Mouse (Mus musculus): ENCODE data around the gene Gga3. TPM values are rescaled to one million over a fixed set of nuclear protein-coding genes. Genes with fewer than 3 reads are reported as not detected.

Gga3 gene
- polyA plus RNA-seq, 1 experiment from 2014 or later = 17.9 TPM

DNA sequence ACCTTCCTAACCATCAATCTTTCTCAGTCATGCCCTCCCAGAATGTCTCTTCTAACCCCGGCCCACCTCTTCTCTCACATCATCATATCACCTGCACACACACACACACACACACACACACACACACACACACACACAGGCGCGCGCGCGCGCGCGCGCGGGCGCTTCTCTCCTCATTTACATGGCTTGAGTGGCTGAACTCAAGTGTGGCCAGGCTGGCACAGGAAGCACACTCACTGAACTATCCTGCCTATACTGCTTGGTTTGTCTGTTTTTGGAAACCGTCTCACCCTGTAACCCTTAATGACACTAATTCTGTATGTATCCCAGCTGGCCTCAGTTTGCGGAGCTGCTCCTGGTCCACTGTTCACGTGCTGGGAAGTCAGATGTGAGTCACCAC is 3.1 kb downstream of the Gga3 start:
- no peak overlapping the region for H3K9ac ChIP-seq (ENCODE audit: low read depth, low read length)
- H3K4me3 ChIP-seq (ENCODE audit: low read depth, low read length) = no peak overlapping the region
- no peak for ATAC-seq (replicated peaks; ENCODE audit: insufficient number of reproducible peaks, low FRiP score, low TSS enrichment)
- 87% methylated on average over 15 of the region's 15 CpGs for WGBS (ENCODE audit: insufficient replicate concordance)
- no peaks in the 10 kb centered on the region for H3K9me3 ChIP-seq (replicated peaks; ENCODE audit: control insufficient read depth, low read length)
- peaks cover 32% of the 10 kb centered on the region for H3K4me1 ChIP-seq (ENCODE audit: control insufficient read depth, insufficient read depth, low read length)
- no peak overlapping the region for H3K27ac ChIP-seq (ENCODE audit: low read depth, low read length)
- H3K36me3 ChIP-seq (ENCODE audit: control insufficient read depth, insufficient read depth, low read length) = peaks cover 8% of the 10 kb centered on the region
- H3K4me2 ChIP-seq = no peak overlapping the region
- H3K27me3 ChIP-seq (ENCODE audit: control insufficient read depth, insufficient read depth, low read length) = no peaks in the 10 kb centered on the region

DNA sequence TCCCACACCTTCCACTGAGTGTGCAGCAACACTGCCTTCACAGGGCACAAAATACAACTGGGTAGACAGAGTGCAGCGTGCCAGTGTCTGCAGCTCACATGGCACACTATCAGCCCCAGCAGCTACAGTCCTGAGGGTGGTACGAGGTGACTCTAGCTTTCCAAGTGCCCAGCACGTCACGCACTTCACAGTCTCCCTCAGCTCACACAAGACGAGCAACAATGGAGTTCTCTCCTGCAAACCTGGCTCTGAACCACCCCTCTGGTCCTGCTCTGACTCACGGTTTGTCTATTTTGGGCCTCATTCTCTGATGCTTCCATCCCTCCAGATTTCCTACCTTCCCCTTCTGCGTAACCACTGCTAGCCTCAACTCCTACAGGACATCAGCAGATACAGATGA is 4.1 kb downstream of the Gga3 start:
- Histone ChIP-seq H3K27ac (ENCODE audit: low read depth, low read length) (no peak overlapping the region), H3K27me3 (ENCODE audit: control insufficient read depth, insufficient read depth, low read length) (no peaks in the 10 kb centered on the region), H3K36me3 (ENCODE audit: control insufficient read depth, insufficient read depth, low read length) (peaks cover 8% of the 10 kb centered on the region; the same call in 1 of the 2 replicates), H3K4me2 (no peak overlapping the region), H3K4me1 (ENCODE audit: control insufficient read depth, insufficient read depth, low read length) (peaks cover 25% of the 10 kb centered on the region), H3K9ac (ENCODE audit: low read depth, low read length) (no peak overlapping the region), H3K9me3 (replicated peaks; ENCODE audit: control insufficient read depth, low read length) (no peaks in the 10 kb centered on the region), H3K4me3 (ENCODE audit: low read depth, low read length) (no peak overlapping the region)
- 84% methylated on average over 7 of the region's 7 CpGs for WGBS (ENCODE audit: insufficient replicate concordance)
- no peak for ATAC-seq (replicated peaks; ENCODE audit: insufficient number of reproducible peaks, low FRiP score, low TSS enrichment)

DNA sequence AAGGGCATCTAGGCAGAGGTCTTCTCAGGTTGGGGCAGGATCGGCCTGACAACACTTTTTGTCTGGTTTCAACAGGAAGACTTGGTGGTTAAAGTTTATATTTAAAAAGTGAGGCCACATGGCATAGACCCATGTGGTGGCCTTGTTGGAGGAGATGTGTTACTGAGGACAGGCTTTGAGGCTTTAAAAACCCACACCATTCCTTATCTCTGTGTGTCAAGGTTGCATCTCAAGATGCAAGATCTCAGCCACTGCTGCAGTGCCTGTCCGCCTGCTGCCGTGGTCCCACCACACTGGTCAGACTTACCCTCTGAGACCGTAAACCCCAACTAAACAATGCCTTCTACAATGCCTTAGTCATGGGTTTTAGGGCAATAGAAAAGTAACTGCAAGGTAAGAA is 5.5 kb downstream of the Gga3 start:
- Histone ChIP-seq H3K4me2 (no peak overlapping the region), H3K9ac (ENCODE audit: low read depth, low read length) (no peak overlapping the region), H3K27ac (ENCODE audit: low read depth, low read length) (no peak overlapping the region), H3K4me3 (ENCODE audit: low read depth, low read length) (no peak overlapping the region), H3K36me3 (ENCODE audit: control insufficient read depth, insufficient read depth, low read length) (peaks cover 20% of the 10 kb centered on the region), H3K4me1 (ENCODE audit: control insufficient read depth, insufficient read depth, low read length) (peaks cover 23% of the 10 kb centered on the region), H3K27me3 (ENCODE audit: control insufficient read depth, insufficient read depth, low read length) (no peaks in the 10 kb centered on the region), H3K9me3 (replicated peaks; ENCODE audit: control insufficient read depth, low read length) (no peaks in the 10 kb centered on the region)
- WGBS (ENCODE audit: insufficient replicate concordance) = 93% methylated on average over 4 of the region's 4 CpGs
- no peak for ATAC-seq (replicated peaks; ENCODE audit: insufficient number of reproducible peaks, low FRiP score, low TSS enrichment)

DNA sequence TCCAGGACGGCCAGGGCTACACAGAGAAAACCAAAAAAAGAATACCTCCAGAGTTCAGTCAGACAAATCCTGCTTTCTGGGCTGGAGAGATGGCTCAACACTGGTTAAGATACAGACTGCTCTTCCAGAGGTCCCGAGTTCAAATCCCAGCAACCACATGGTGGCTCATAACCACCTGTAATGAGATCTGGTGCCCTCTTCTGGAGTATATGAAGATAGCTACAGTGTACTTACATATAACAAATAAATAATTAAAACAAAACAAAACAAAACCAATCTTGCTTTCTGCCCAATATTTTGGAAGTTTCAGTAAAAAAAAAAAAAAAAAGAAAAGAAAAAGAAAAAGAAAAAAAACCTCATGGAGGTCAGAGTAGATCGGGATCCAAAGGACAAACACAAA is 8.6 kb downstream of the Gga3 start:
- ATAC-seq (replicated peaks; ENCODE audit: insufficient number of reproducible peaks, low FRiP score, low TSS enrichment) = no peak
- 95% methylated on average over 3 of the region's 3 CpGs for WGBS (ENCODE audit: insufficient replicate concordance)

DNA sequence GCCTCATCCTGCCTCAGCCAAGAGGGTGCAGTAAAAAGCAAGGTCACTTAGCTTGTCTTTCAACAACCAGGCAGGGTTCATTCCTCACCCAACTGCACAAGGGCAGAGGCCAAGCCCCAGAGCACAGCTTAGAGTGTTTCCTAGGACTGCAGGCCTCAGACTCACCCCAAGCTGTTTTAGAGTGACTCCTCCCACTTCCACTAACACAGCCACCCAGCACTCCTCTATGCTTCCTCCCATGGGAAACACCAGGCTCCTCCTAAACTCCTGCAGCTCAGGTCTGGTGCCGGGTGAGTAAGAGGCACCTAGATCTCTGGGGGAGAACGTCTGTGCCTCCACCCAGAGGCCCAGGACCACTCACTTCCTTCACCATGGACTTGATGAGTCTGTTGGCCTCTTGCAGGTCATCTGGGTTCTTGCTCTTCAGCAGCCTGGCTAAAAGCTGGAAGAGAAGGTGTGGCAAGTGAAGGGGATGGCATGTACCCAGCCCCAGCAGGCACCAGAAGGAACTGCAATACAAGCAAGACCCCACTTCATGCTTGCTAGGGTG is 13.2 kb downstream of the Gga3 start:
- WGBS (ENCODE audit: insufficient replicate concordance) = 78% methylated on average over 2 of the region's 2 CpGs
- H3K4me3 ChIP-seq (ENCODE audit: low read depth, low read length) = no peak overlapping the region

More for the DNA sequence above, 8.6 kb downstream of the Gga3 start:
- Histone ChIP-seq H3K9ac (ENCODE audit: low read depth, low read length) (no peak overlapping the region), H3K36me3 (ENCODE audit: control insufficient read depth, insufficient read depth, low read length) (peaks cover 37% of the 10 kb centered on the region), H3K27ac (ENCODE audit: low read depth, low read length) (no peak overlapping the region), H3K27me3 (ENCODE audit: control insufficient read depth, insufficient read depth, low read length) (no peaks in the 10 kb centered on the region), H3K4me1 (ENCODE audit: control insufficient read depth, insufficient read depth, low read length) (no peaks in the 10 kb centered on the region), H3K9me3 (replicated peaks; ENCODE audit: control insufficient read depth, low read length) (no peaks in the 10 kb centered on the region), H3K4me2 (no peak overlapping the region), H3K4me3 (ENCODE audit: low read depth, low read length) (no peak overlapping the region)

DNA sequence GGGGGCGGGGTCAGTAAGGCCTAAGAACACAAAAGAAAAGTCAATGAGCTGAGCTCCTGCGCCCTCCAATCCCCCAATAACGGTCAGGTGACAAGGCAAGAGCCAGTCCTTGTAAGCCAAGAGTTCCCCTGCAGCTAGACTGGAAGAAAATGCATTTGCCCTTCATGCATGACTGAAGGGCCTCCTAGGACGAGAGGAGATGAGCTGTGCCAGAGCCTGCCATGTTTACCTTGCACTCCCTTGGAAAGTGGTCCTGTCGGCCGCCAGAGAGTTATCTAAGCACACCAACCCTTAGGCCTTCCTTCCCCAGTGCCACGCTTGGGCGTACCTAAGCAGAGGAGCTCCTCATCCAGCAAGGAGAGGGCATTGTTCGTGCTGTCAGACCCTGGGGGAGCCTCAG is 15.9 kb downstream of the Gga3 start:
- Histone ChIP-seq H3K4me1 (ENCODE audit: control insufficient read depth, insufficient read depth, low read length) (no peaks in the 10 kb centered on the region), H3K36me3 (ENCODE audit: control insufficient read depth, insufficient read depth, low read length) (peaks cover 62% of the 10 kb centered on the region), H3K4me3 (ENCODE audit: low read depth, low read length) (no peak overlapping the region), H3K9ac (ENCODE audit: low read depth, low read length) (no peak overlapping the region), H3K27ac (ENCODE audit: low read depth, low read length) (no peak overlapping the region), H3K9me3 (replicated peaks; ENCODE audit: control insufficient read depth, low read length) (no peaks in the 10 kb centered on the region), H3K27me3 (ENCODE audit: control insufficient read depth, insufficient read depth, low read length) (no peaks in the 10 kb centered on the region), H3K4me2 (no peak overlapping the region)
- ATAC-seq (replicated peaks; ENCODE audit: insufficient number of reproducible peaks, low FRiP score, low TSS enrichment) = no peak
- 87% methylated on average over 9 of the region's 9 CpGs for WGBS (ENCODE audit: insufficient replicate concordance)

More for the DNA sequence above, 13.2 kb downstream of the Gga3 start:
- H3K27me3 ChIP-seq (ENCODE audit: control insufficient read depth, insufficient read depth, low read length) = no peaks in the 10 kb centered on the region
- H3K4me1 ChIP-seq (ENCODE audit: control insufficient read depth, insufficient read depth, low read length) = no peaks in the 10 kb centered on the region
- no peak for ATAC-seq (replicated peaks; ENCODE audit: insufficient number of reproducible peaks, low FRiP score, low TSS enrichment)
- H3K36me3 ChIP-seq (ENCODE audit: control insufficient read depth, insufficient read depth, low read length) = peaks cover 53% of the 10 kb centered on the region
- H3K9me3 ChIP-seq (replicated peaks; ENCODE audit: control insufficient read depth, low read length) = no peaks in the 10 kb centered on the region
- H3K27ac ChIP-seq (ENCODE audit: low read depth, low read length) = no peak overlapping the region
- no peak overlapping the region for H3K4me2 ChIP-seq
- H3K9ac ChIP-seq (ENCODE audit: low read depth, low read length) = no peak overlapping the region

DNA sequence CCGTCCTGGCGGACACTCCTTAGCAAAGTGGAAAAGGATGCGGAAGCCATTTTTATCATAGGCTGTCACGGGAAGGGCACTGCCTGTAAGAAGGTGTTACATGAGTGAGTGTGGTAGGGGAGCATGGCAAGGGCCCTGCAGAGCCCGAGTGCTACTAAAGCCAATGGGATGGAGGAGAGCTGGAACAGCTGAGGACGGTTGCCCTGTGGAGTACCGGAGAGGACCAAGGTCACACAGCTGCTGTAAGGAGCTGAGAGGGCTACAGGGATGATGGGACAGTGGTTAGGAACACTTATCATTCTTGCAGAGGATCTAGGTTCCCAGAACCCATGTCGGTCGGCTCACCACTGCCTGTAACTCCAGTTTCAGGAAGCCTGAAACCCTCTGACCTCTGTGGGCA is 17.4 kb downstream of the Gga3 start:
- H3K4me1 ChIP-seq (ENCODE audit: control insufficient read depth, insufficient read depth, low read length) = no peaks in the 10 kb centered on the region
- no peaks in the 10 kb centered on the region for H3K27me3 ChIP-seq (ENCODE audit: control insufficient read depth, insufficient read depth, low read length)
- no peak for ATAC-seq (replicated peaks; ENCODE audit: insufficient number of reproducible peaks, low FRiP score, low TSS enrichment)
- H3K36me3 ChIP-seq (ENCODE audit: control insufficient read depth, insufficient read depth, low read length) = peaks cover 64% of the 10 kb centered on the region
- no peak overlapping the region for H3K9ac ChIP-seq (ENCODE audit: low read depth, low read length)
- H3K9me3 ChIP-seq (replicated peaks; ENCODE audit: control insufficient read depth, low read length) = no peaks in the 10 kb centered on the region
- H3K4me3 ChIP-seq (ENCODE audit: low read depth, low read length) = no peak overlapping the region
- no peak overlapping the region for H3K27ac ChIP-seq (ENCODE audit: low read depth, low read length)
- no peak overlapping the region for H3K4me2 ChIP-seq
- WGBS (ENCODE audit: insufficient replicate concordance) = 87% methylated on average over 9 of the region's 9 CpGs

DNA sequence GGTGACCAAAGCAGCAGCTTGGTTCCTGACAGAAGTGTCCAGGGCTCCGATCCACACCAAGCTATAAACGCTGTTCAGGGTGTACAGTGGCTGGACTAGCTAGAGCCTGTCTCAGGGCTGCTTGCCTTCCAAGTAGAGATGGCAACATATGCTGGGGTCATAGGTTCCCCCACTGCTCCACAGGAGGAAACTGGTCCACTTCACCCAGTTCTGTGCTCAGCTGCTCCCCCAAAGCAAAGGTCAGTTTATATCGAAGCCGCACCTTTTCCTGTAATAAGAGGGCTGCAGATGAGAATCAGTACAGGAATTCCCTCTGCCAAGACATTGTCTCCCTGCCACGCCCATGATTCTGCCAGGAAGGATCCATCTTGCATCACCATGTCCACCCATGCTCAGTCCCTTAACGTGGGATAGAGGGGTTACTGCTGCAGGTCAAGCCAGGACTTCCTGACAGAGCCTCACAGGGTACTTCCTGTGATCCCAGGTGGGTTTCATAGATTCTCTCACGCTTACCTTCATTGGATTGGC is 18.2 kb downstream of the Gga3 start:
- WGBS (ENCODE audit: insufficient replicate concordance) = 94% methylated on average over 7 of the region's 7 CpGs
- Histone ChIP-seq H3K9ac (ENCODE audit: low read depth, low read length) (no peak overlapping the region), H3K4me2 (no peak overlapping the region), H3K9me3 (replicated peaks; ENCODE audit: control insufficient read depth, low read length) (no peaks in the 10 kb centered on the region), H3K27ac (ENCODE audit: low read depth, low read length) (no peak overlapping the region), H3K4me3 (ENCODE audit: low read depth, low read length) (no peak overlapping the region), H3K27me3 (ENCODE audit: control insufficient read depth, insufficient read depth, low read length) (no peaks in the 10 kb centered on the region), H3K36me3 (ENCODE audit: control insufficient read depth, insufficient read depth, low read length) (peaks cover 67% of the 10 kb centered on the region), H3K4me1 (ENCODE audit: control insufficient read depth, insufficient read depth, low read length) (no peaks in the 10 kb centered on the region)
- ATAC-seq (replicated peaks; ENCODE audit: insufficient number of reproducible peaks, low FRiP score, low TSS enrichment) = no peak

DNA sequence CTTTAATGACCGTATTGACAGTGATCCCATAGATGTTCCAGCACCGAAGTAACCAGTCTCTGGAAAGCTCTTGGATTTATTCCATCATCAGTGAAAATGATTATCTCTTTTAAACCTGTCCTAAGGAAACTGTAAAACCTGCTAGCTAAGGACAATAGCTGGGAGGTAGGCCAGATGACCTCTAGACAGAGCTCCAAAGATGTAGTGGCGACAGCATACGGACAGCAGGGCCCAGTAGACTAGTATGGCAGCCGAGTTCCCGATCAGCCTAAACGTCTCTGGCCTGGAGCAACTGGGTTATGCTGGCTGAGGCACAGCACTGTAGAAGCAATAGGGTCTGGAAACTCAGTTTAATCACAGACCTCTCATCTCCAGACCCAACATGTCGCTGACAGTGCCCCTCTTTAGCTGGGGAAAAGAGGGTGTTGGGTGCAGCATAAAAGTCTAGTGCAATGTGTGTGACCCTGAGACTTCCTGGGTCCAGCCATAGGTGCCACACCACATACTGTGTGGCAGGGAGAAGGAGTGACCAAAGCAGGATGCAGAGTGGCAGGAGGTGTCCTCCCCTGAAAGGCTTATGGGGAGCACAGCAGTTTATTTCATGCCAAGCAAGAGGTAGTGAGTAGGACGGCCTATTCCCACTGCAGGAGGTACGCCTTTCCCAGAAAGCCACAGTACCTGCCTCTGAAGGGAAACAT is 19.3 kb downstream of the Gga3 start:
- no peak for ATAC-seq (replicated peaks; ENCODE audit: insufficient number of reproducible peaks, low FRiP score, low TSS enrichment)
- peaks cover 59% of the 10 kb centered on the region for H3K36me3 ChIP-seq (ENCODE audit: control insufficient read depth, insufficient read depth, low read length)
- WGBS (ENCODE audit: insufficient replicate concordance) = 83% methylated on average over 10 of the region's 10 CpGs

More for the DNA sequence above, 19.3 kb downstream of the Gga3 start:
- H3K4me3 ChIP-seq (ENCODE audit: low read depth, low read length) = no peak overlapping the region
- no peak overlapping the region for H3K27ac ChIP-seq (ENCODE audit: low read depth, low read length)
- no peaks in the 10 kb centered on the region for H3K9me3 ChIP-seq (replicated peaks; ENCODE audit: control insufficient read depth, low read length)
- H3K27me3 ChIP-seq (ENCODE audit: control insufficient read depth, insufficient read depth, low read length) = no peaks in the 10 kb centered on the region
- no peak overlapping the region for H3K4me2 ChIP-seq
- H3K9ac ChIP-seq (ENCODE audit: low read depth, low read length) = no peak overlapping the region
- no peaks in the 10 kb centered on the region for H3K4me1 ChIP-seq (ENCODE audit: control insufficient read depth, insufficient read depth, low read length)
